Mouse (Mus musculus): ENCODE measurements around the gene Uvrag.

DNA sequence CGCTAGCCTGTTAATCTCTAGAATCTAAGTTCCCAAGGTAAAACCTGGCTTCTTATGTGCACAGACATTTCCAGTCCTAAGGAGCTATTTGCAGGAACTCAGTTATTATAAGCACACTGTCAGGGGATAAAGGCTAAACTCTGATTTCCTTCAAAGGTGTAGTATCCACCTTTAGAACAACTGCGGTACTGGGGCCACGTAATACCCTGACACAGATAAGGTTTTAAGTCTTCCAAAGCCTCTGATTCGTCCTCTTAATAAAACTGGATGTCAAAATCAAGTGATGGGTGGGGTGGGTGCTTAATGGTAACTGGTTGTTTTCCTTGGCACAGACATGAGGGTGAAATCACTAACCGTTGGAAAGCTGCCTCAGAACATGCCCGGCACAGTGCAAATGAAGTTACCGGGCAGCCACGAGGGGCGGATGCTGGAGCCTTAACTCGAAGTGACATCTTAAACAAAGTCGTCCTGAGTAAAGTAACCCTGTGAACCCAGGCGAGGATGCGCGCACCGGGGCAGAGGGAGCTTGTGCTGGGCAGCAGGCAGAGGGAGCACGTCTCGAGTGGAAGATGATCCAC is 83.8 kb downstream of the Uvrag start:
- no peak for TF ChIP-seq POLR2A (IDR thresholded peaks at IDR 0.05; ENCODE audit: insufficient read depth, low read depth, low read length)
- no peak for TF ChIP-seq CTCF (IDR thresholded peaks at IDR 0.05)
- TF ChIP-seq EP300 (IDR thresholded peaks at IDR 0.05; ENCODE audit: insufficient read depth, low read depth, low read length) = no peak

Measured in heart, adult 2 months (tissue).